Mouse (Mus musculus): Measurements from ENCODE around the gene Ern1.

DNA sequence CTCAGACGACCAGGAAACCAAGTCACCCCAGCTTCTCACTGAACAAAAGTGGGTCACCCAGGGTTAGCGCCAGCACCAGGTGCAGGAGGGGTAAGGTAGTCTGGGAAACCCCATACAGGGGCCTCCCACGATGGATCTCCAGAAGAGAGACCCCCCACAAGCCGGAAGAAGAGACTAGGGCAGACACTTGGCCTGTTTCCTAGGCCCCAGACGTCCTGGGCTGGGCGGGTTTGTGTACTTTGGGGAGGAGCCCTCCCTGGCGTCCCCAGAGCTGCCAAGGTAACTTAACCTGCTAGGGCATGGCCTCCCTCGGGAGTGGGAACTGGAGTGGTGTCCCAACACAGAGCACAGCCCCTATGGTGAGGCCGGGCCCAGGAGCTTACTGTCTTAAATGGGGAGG, 113.1 kb downstream of the Ern1 start:
- TF ChIP-seq CTCF (IDR thresholded peaks at IDR 0.05; ENCODE audit: borderline replicate concordance, insufficient read depth, low read length) (no peak), POLR2A (IDR thresholded peaks at IDR 0.05; ENCODE audit: low read depth, low read length) (no peak)
